ENCODE assay signal across 8 mouse cellular contexts in the genomic region with DNA sequence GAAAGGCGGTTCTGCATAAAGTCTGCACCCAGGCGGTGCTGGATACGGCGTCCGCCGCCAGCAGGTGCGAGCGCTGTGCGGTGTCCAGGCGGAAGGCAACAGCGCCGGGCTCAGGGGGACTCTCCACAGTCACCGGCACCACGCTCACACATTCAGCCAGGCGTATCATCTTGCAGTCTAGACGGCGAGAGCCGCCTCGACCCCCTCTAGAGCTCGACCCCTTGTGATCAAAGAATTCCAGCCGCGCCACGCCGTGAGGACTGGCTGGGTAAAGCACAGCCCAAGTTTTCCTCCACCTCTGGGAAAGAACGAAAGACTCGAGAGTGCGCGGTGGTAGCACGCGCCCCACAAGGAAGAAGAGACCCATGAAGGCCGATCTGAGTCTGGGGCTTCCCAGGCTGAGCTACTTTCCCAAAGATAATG. TPM values are rescaled to one million over a fixed set of nuclear protein-coding genes. Genes with fewer than 3 reads are reported as not detected.
DNase-seq lines count a peak whose midpoint lies in the region; ATAC-seq and TF ChIP-seq lines count a peak whose summit lies in the region.

No protein-coding gene starts in this region.

- peak overlapping the region; percentile 79 for H3K9ac ChIP-seq in heart, embryonic 11.5 days (ENCODE audit: low read depth, low read length)

- H3K27me3 ChIP-seq in heart, embryonic 11.5 days (ENCODE audit: control insufficient read depth, insufficient read depth, low read length): peaks cover 48% of the 10 kb centered on the region

- WGBS in heart, embryonic 11.5 days (ENCODE audit: insufficient replicate concordance): 0% methylated on average over 31 of the region's 31 CpGs

- ATAC-seq in heart, embryonic 11.5 days (replicated peaks; ENCODE audit: insufficient number of reproducible peaks, low FRiP score, low TSS enrichment): peak; percentile 68
- peak; percentile 54 for ATAC-seq in megakaryocyte progenitor cell, adult 5-6 weeks (replicated peaks; ENCODE audit: poor library complexity)

- peak overlapping the region; percentile 78 for H3K4me3 ChIP-seq in bone marrow macrophage, adult 2 months (ENCODE audit: insufficient read depth, low read length)
- H3K4me3 ChIP-seq in heart, embryonic 11.5 days (ENCODE audit: low read depth, low read length): peak overlapping the region; percentile 75

- peaks cover 12% of the 10 kb centered on the region for H3K4me1 ChIP-seq in bone marrow macrophage, adult 2 months (ENCODE audit: control insufficient read depth, insufficient read depth, low read length)
- peaks cover 18% of the 10 kb centered on the region for H3K4me1 ChIP-seq in heart, embryonic 11.5 days (ENCODE audit: control insufficient read depth, insufficient read depth, low read length)

- DNase-seq in gastrocnemius, postnatal 14 days: peak; percentile 36
- no peak for DNase-seq in gastrocnemius, adult 18-20 months (ENCODE audit: low spot score)
- peak; percentile 20 to 61 for DNase-seq in kidney, postnatal 36 days
- peak; percentile 41 to 55 for DNase-seq in spleen, postnatal 14 days (ENCODE audit: low spot score in 2 of 2)
- DNase-seq in left cerebral cortex, adult 8-10 months (ENCODE audit: low spot score in 2 of 2): no peak

- peak overlapping the region; percentile 93 for H3K4me2 ChIP-seq in heart, embryonic 11.5 days

- no peak for TF ChIP-seq CTCF in bone marrow macrophage, adult 2 months (IDR thresholded peaks at IDR 0.05; ENCODE audit: low read depth, low read length)

- no peaks in the 10 kb centered on the region for H3K9me3 ChIP-seq in heart, embryonic 11.5 days (replicated peaks; ENCODE audit: control insufficient read depth, low read length)

- no peak for TF ChIP-seq POLR2A in bone marrow macrophage, adult 2 months (IDR thresholded peaks at IDR 0.05; ENCODE audit: borderline replicate concordance, low read depth, low read length)

- intact Hi-C loops in gastrocnemius, postnatal 14 days (cut with DNase I; ENCODE audit: low total_unique reads): no loop called here

- peak overlapping the region; percentile 78 for H3K27ac ChIP-seq in bone marrow macrophage, adult 2 months (ENCODE audit: insufficient read depth, low read depth, low read length)
- no peak overlapping the region for H3K27ac ChIP-seq in heart, embryonic 11.5 days (ENCODE audit: low read depth, low read length)

- H3K36me3 ChIP-seq in heart, embryonic 11.5 days (ENCODE audit: control insufficient read depth, insufficient read depth, low read length): no peaks in the 10 kb centered on the region

RNA-seq across cellular contexts. Expression of a gene that starts 0.5 kb away (rescaled TPM):
- 1 to 10 TPM; 5.0 to 7.1 TPM for total RNA-seq in gastrocnemius, postnatal 14 days (2021)
- total RNA-seq in gastrocnemius, adult 18-20 months (2021): 1 to 10 TPM; 1.1 to 1.4 TPM
- polyA plus RNA-seq in bone marrow macrophage, adult 2 months (2012; ENCODE audit: insufficient read depth, insufficient read length, missing spikeins): 69.9 and 72.0 TPM in 2 replicates
- polyA plus RNA-seq in heart, embryonic 11.5 days (2014; fragmentation: Nextera tagmentation; extraction: Ambion mirVana): 6.3 and 6.8 TPM in 2 replicates
- 6.5 and 6.8 TPM in 2 replicates for total RNA-seq in megakaryocyte progenitor cell, adult 5-6 weeks (2015)
- total RNA-seq in megakaryocyte progenitor cell, adult 5-6 weeks (2017): 14.1 and 18.2 TPM in 2 replicates
- total RNA-seq in left cerebral cortex, adult 8-10 months (2022): 1 to 10 TPM; 2.1 to 3.7 (median 2.9) TPM

RNA-seq across cellular contexts. Expression of a gene that starts 1.2 kb away (rescaled TPM):
- total RNA-seq in gastrocnemius, postnatal 14 days (2021): 1 to 10 TPM; 6.9 to 7.4 TPM
- total RNA-seq in gastrocnemius, adult 18-20 months (2021): 1 to 10 TPM; 1.2 to 1.4 TPM
- polyA plus RNA-seq in bone marrow macrophage, adult 2 months (2012; ENCODE audit: insufficient read depth, insufficient read length, missing spikeins): 18.8 and 21.2 TPM in 2 replicates
- 4.5 and 5.7 TPM in 2 replicates for polyA plus RNA-seq in heart, embryonic 11.5 days (2014; fragmentation: Nextera tagmentation; extraction: Ambion mirVana)
- total RNA-seq in megakaryocyte progenitor cell, adult 5-6 weeks (2015): 0.59 and 1.4 TPM in 2 replicates
- total RNA-seq in megakaryocyte progenitor cell, adult 5-6 weeks (2017): 1.0 and 1.7 TPM in 2 replicates
- total RNA-seq in left cerebral cortex, adult 8-10 months (2022): 1 to 10 TPM; 2.0 to 4.3 (median 3.0) TPM

RNA-seq across cellular contexts. Expression of a gene that starts 21.5 kb away (rescaled TPM):
- 10 to 100 TPM; 60.2 to 65.8 TPM for total RNA-seq in gastrocnemius, postnatal 14 days (2021)
- total RNA-seq in gastrocnemius, adult 18-20 months (2021): 100 to 1,000 TPM in 1 of 2 experiments, 10 to 100 TPM in 1; 94.0 to 101 TPM
- 354 and 391 TPM in 2 replicates for polyA plus RNA-seq in bone marrow macrophage, adult 2 months (2012; ENCODE audit: insufficient read depth, insufficient read length, missing spikeins)
- polyA plus RNA-seq in heart, embryonic 11.5 days (2014; fragmentation: Nextera tagmentation; extraction: Ambion mirVana): 99.8 and 109 TPM in 2 replicates
- total RNA-seq in megakaryocyte progenitor cell, adult 5-6 weeks (2015): 135 and 178 TPM in 2 replicates
- total RNA-seq in megakaryocyte progenitor cell, adult 5-6 weeks (2017): 112 and 133 TPM in 2 replicates
- total RNA-seq in left cerebral cortex, adult 8-10 months (2022): 100 to 1,000 TPM in 3 of 4 experiments, 10 to 100 TPM in 1; 98.7 to 123 (median 111) TPM

RNA-seq across cellular contexts. Expression of a gene that starts 22.3 kb away (rescaled TPM):
- total RNA-seq in gastrocnemius, postnatal 14 days (2021): 10 to 100 TPM; 20.0 to 21.7 TPM
- total RNA-seq in gastrocnemius, adult 18-20 months (2021): 10 to 100 TPM; 15.3 to 17.4 TPM
- 90.8 and 108 TPM in 2 replicates for polyA plus RNA-seq in bone marrow macrophage, adult 2 months (2012; ENCODE audit: insufficient read depth, insufficient read length, missing spikeins)
- 41.8 and 43.3 TPM in 2 replicates for polyA plus RNA-seq in heart, embryonic 11.5 days (2014; fragmentation: Nextera tagmentation; extraction: Ambion mirVana)
- 128 and 129 TPM in 2 replicates for total RNA-seq in megakaryocyte progenitor cell, adult 5-6 weeks (2015)
- 77.3 and 82.3 TPM in 2 replicates for total RNA-seq in megakaryocyte progenitor cell, adult 5-6 weeks (2017)
- total RNA-seq in left cerebral cortex, adult 8-10 months (2022): 10 to 100 TPM; 47.7 to 53.7 (median 50.4) TPM

RNA-seq across cellular contexts. Expression of a gene that starts 24.9 kb away (rescaled TPM):
- under 1 TPM; 0.27 to 0.35 TPM for total RNA-seq in gastrocnemius, postnatal 14 days (2021)
- total RNA-seq in gastrocnemius, adult 18-20 months (2021): under 1 TPM; 0.27 to 0.45 TPM
- 0.83 and 1.6 TPM in 2 replicates for polyA plus RNA-seq in bone marrow macrophage, adult 2 months (2012; ENCODE audit: insufficient read depth, insufficient read length, missing spikeins)
- polyA plus RNA-seq in heart, embryonic 11.5 days (2014; fragmentation: Nextera tagmentation; extraction: Ambion mirVana): 0.24 and 0.30 TPM in 2 replicates
- 1.2 and 1.7 TPM in 2 replicates for total RNA-seq in megakaryocyte progenitor cell, adult 5-6 weeks (2015)
- total RNA-seq in megakaryocyte progenitor cell, adult 5-6 weeks (2017): 0.75 and 1.0 TPM in 2 replicates
- 1 to 10 TPM in 2 of 4 experiments, under 1 TPM in 2; 0.67 to 1.5 (median 1.1) TPM for total RNA-seq in left cerebral cortex, adult 8-10 months (2022)

Comparison
In these comparisons a context has a peak if more than half of its experiments do, and no peak if none do; other contexts are left out.
1. DNase-seq: peak in gastrocnemius, postnatal 14 days (single experiment), kidney, postnatal 36 days (2 of 2) and spleen, postnatal 14 days (2 of 2); none in gastrocnemius, adult 18-20 months (single experiment) and left cerebral cortex, adult 8-10 months (0 of 2).